Mouse (Mus musculus) kidney, embryonic 16.5 days (tissue): ENCODE data around the gene Stat4. TPM values are rescaled to one million over a fixed set of nuclear protein-coding genes. Genes with fewer than 3 reads are reported as not detected.
A peak's percentile ranks its signal among the peaks of the same experiment; 100 is the strongest.
"Not testable (repeated sequence)": the region's sequence is repeated elsewhere in the genome, so short reads cannot be mapped to it uniquely, and the experiment has no call there.

Experiments used
- ATAC-seq: fragments of 200-750 bp; cut with Nextera tagmentation; 2 replicates; pipeline ENCODE4 v1.8.0; 2017; ENCODE audit warnings: moderate TSS enrichment; ENCODE audit not compliant: low FRiP score, low TSS enrichment
- H3K27ac ChIP-seq: fragments of 300-500 bp; sonication (generic); 2 replicates; pipeline ENCODE4 v1.5.1; 2014; ENCODE audit warnings: low read length
- H3K27me3 ChIP-seq: fragments of 300-500 bp; sonication (generic); 2 replicates; pipeline ENCODE4 v1.6.1; 2014; ENCODE audit warnings: low read length, control low read depth, mixed read lengths; ENCODE audit not compliant: insufficient read depth
- H3K36me3 ChIP-seq: fragments of 300-500 bp; sonication (generic); 2 replicates; pipeline ENCODE4 v1.6.1; 2014; ENCODE audit warnings: low read length, control low read depth, mixed read lengths; ENCODE audit not compliant: insufficient read depth
- H3K4me1 ChIP-seq: fragments of 300-500 bp; sonication (generic); 2 replicates; pipeline ENCODE4 v1.6.1; 2014; ENCODE audit warnings: low read length, control low read depth, mixed read lengths; ENCODE audit not compliant: insufficient read depth
- H3K4me2 ChIP-seq: fragments of 300-500 bp; sonication (generic); replicated peaks from 2 replicates; pipeline ENCODE4 v1.6.1; 2014; ENCODE audit warnings: low read depth, low read length
- H3K4me3 ChIP-seq: fragments of 300-500 bp; sonication (generic); 2 replicates; pipeline ENCODE4 v1.5.1; 2014; ENCODE audit warnings: mild to moderate bottlenecking, low read length
- H3K9ac ChIP-seq: fragments of 300-500 bp; sonication (generic); replicated peaks from 2 replicates; pipeline ENCODE4 v1.6.1; 2014; ENCODE audit warnings: low read length
- H3K9me3 ChIP-seq: fragments of 300-500 bp; sonication (generic); 2 replicates; pipeline ENCODE4 v1.6.1; 2016; ENCODE audit warnings: low read length, control low read depth
- WGBS: fragments of 180-500 bp; shearing (Covaris S2); extraction: QIAGEN DNeasy Blood & Tissue Kit; methylation state at CpG from one replicate; pipeline ENCODE4 v1.1.7; 2014; 5-methylcytosine and 5-hydroxymethylcytosine counted together
- polyA plus RNA-seq: library from polyadenylated mRNA; unstranded; fragments of >200 nt; fragmentation: Nextera tagmentation; extraction: Ambion mirVana; gene quantifications from 2 replicates; pipeline ENCODE4 v1.2.1, GENCODE M21; 2015

Gene Stat4
- polyA plus RNA-seq, 1 experiment from 2014 or later = 1.2 TPM

GRCm38 (mm10) chr1:52019621-52020020 lies 32.7 kb downstream of the Stat4 start:
- Histone ChIP-seq H3K27me3 (no peaks in the 10 kb centered on the region), H3K36me3 (no peaks in the 10 kb centered on the region), H3K4me2 (no peak overlapping the region), H3K9ac (no peak overlapping the region), H3K4me3 (no peak overlapping the region), H3K9me3 (no peaks in the 10 kb centered on the region), H3K27ac (no peak overlapping the region), H3K4me1 (no peaks in the 10 kb centered on the region)
- whole genome bisulfite sequencing = 74% methylated on average over 4 of the region's 4 CpGs
- ATAC-seq = no peak

GRCm38 (mm10) chr1:52021936-52022725 lies 35.2 kb downstream of the Stat4 start:
- no peaks in the 10 kb centered on the region for H3K9me3 ChIP-seq
- no peaks in the 10 kb centered on the region for H3K27me3 ChIP-seq
- no peaks in the 10 kb centered on the region for H3K36me3 ChIP-seq
- no peak overlapping the region for H3K4me2 ChIP-seq
- no peaks in the 10 kb centered on the region for H3K4me1 ChIP-seq
- H3K4me3 ChIP-seq = no peak overlapping the region
- ATAC-seq = no peak
- H3K9ac ChIP-seq = no peak overlapping the region
- 76% methylated on average over 4 of the region's 4 CpGs for WGBS
- H3K27ac ChIP-seq = no peak overlapping the region

- WGBS = 89% methylated on average over 5 of the region's 5 CpGs
- Histone ChIP-seq H3K9ac (no peak overlapping the region), H3K36me3 (no peaks in the 10 kb centered on the region), H3K4me2 (no peak overlapping the region), H3K4me3 (no peak overlapping the region), H3K27me3 (no peaks in the 10 kb centered on the region), H3K27ac (no peak overlapping the region), H3K4me1 (no peaks in the 10 kb centered on the region), H3K9me3 (0 out of 2 replicates have a peak, but pooled peaks cover 7% of the 10 kb centered on the region)
- ATAC-seq = no peak
These were observed 41.7 kb downstream of the Stat4 start for GRCm38 (mm10) chr1:52028686-52029085.

GRCm38 (mm10) chr1:52034816-52035752 lies 48.1 kb downstream of the Stat4 start:
- H3K9ac ChIP-seq = no peak overlapping the region
- no peak overlapping the region for H3K4me2 ChIP-seq
- H3K4me1 ChIP-seq = no peaks in the 10 kb centered on the region
- no peak overlapping the region for H3K4me3 ChIP-seq
- 76% methylated on average over 12 of the region's 12 CpGs for WGBS
- peaks cover 7% of the 10 kb centered on the region; the same call in 1 of the 2 replicates for H3K9me3 ChIP-seq
- no peaks in the 10 kb centered on the region for H3K27me3 ChIP-seq
- no peaks in the 10 kb centered on the region for H3K36me3 ChIP-seq
- no peak for ATAC-seq
- no peak overlapping the region for H3K27ac ChIP-seq

- peak; percentile 19; the same call in 1 of the 2 replicates for ATAC-seq
- no peaks in the 10 kb centered on the region for H3K27me3 ChIP-seq
- H3K4me1 ChIP-seq = no peaks in the 10 kb centered on the region
- H3K27ac ChIP-seq = no peak overlapping the region
- no peaks in the 10 kb centered on the region for H3K36me3 ChIP-seq
- H3K4me3 ChIP-seq = no peak overlapping the region
- WGBS = 53% methylated on average over 7 of the region's 7 CpGs
- no peaks in the 10 kb centered on the region; the same call in 1 of the 2 replicates for H3K9me3 ChIP-seq
- no peak overlapping the region for H3K9ac ChIP-seq
- H3K4me2 ChIP-seq = no peak overlapping the region
These were observed 52.2 kb downstream of the Stat4 start for GRCm38 (mm10) chr1:52039151-52039550.

GRCm38 (mm10) chr1:52039626-52040025 lies 52.7 kb downstream of the Stat4 start:
- no peak overlapping the region for H3K27ac ChIP-seq
- H3K9me3 ChIP-seq = no peaks in the 10 kb centered on the region; the same call in 1 of the 2 replicates
- no peak overlapping the region for H3K9ac ChIP-seq
- no peaks in the 10 kb centered on the region for H3K4me1 ChIP-seq
- ATAC-seq = no peak
- no peaks in the 10 kb centered on the region for H3K27me3 ChIP-seq
- H3K4me2 ChIP-seq = no peak overlapping the region
- H3K4me3 ChIP-seq = no peak overlapping the region
- WGBS = 69% methylated on average over 9 of the region's 9 CpGs
- no peaks in the 10 kb centered on the region for H3K36me3 ChIP-seq

GRCm38 (mm10) chr1:52040366-52041061 lies 53.6 kb downstream of the Stat4 start:
- Histone ChIP-seq H3K4me2 (no peak overlapping the region), H3K27ac (no peak overlapping the region), H3K9me3 (no peaks in the 10 kb centered on the region; the same call in 1 of the 2 replicates), H3K27me3 (no peaks in the 10 kb centered on the region), H3K36me3 (no peaks in the 10 kb centered on the region), H3K4me3 (no peak overlapping the region), H3K9ac (no peak overlapping the region), H3K4me1 (no peaks in the 10 kb centered on the region)
- WGBS = 76% methylated on average over 11 of the region's 11 CpGs
- no peak for ATAC-seq

- Histone ChIP-seq H3K4me1 (no peaks in the 10 kb centered on the region), H3K9ac (no peak overlapping the region), H3K27me3 (no peaks in the 10 kb centered on the region), H3K36me3 (no peaks in the 10 kb centered on the region), H3K9me3 (no peaks in the 10 kb centered on the region), H3K4me2 (no peak overlapping the region), H3K27ac (no peak overlapping the region), H3K4me3 (no peak overlapping the region)
- 77% methylated on average over 4 of the region's 4 CpGs for WGBS
- ATAC-seq = no peak
These were observed 56.2 kb downstream of the Stat4 start for GRCm38 (mm10) chr1:52043191-52043590.

- not testable (repeated sequence) for H3K9ac ChIP-seq, H3K27ac ChIP-seq, H3K4me2 ChIP-seq, H3K27me3 ChIP-seq, H3K36me3 ChIP-seq, H3K9me3 ChIP-seq, H3K4me1 ChIP-seq, ATAC-seq, H3K4me3 ChIP-seq
- WGBS = 93% methylated on average over 10 of the region's 10 CpGs
These were observed 59.9 kb downstream of the Stat4 start for GRCm38 (mm10) chr1:52046891-52047290.
